9 mouse cellular contexts compared by ENCODE assay signal in genomic region chr11:77821648-77822047, GRCm38 (mm10). TPM values are rescaled to one million over a fixed set of nuclear protein-coding genes. Genes with fewer than 3 reads are reported as not detected.
DNase-seq lines count a peak whose midpoint lies in the region; ATAC-seq and TF ChIP-seq lines count a peak whose summit lies in the region.
"Had no signal": no experiment of that assay in that cellular context is flagged by ENCODE, and none has a peak within 500 bp of the region (broad histone marks: within the 10 kb centered on the region; RNA-seq: fewer than 3 reads in every experiment).

No protein-coding gene starts in this region.

- H3K36me3 ChIP-seq in ES-E14 (ENCODE audit: control insufficient read depth, insufficient read depth, low read length, poor library complexity, severe bottlenecking): peaks cover 13% of the 10 kb centered on the region; the same call in 1 of the 2 replicates

- no peak overlapping the region for H3K4me3 ChIP-seq in ES-E14 (ENCODE audit: insufficient read depth in 1 of 2, low read depth in 1 of 2, low read length in 2 of 2, poor library complexity in 1 of 2, severe bottlenecking in 1 of 2)

- DNase-seq in CD4-positive, CD25-positive, alpha-beta regulatory T cell, adult 2 months (ENCODE audit: low read depth, low spot score): peak; percentile 71
- DNase-seq in layer of hippocampus, postnatal 36 days: peak; percentile 56 to 59
- no peak for DNase-seq in layer of hippocampus, adult 9-11 months
- DNase-seq in ES-E14 (ENCODE audit: low read depth, low spot score): peak; percentile 60
- peak; percentile 84 to 88 for DNase-seq in cerebellum, postnatal 25 days
- DNase-seq in kidney, postnatal 36 days: peak; percentile 49 to 84
- peak; percentile 35 to 69 for DNase-seq in spleen, postnatal 10 days (ENCODE audit: low spot score in 2 of 2)

- no peak overlapping the region; the same call in 1 of the 2 replicates for H3K9ac ChIP-seq in ES-E14 (ENCODE audit: insufficient read depth, low read depth, low read length, poor library complexity, severe bottlenecking)

- H3K4me1 ChIP-seq in ES-E14 (ENCODE audit: control insufficient read depth in 2 of 2, insufficient read depth in 2 of 2, low read length in 2 of 2, poor library complexity in 1 of 2): peaks cover 2 to 16% of the 10 kb centered on the region in 2 experiments; a peak in 2 of 4 replicates

- no peak for ATAC-seq in CD4-positive, CD25-positive, alpha-beta regulatory T cell, adult 4 months

- H3K27ac ChIP-seq in ES-E14 (ENCODE audit: insufficient read depth, low read depth, low read length, poor library complexity, severe bottlenecking): no peak overlapping the region
- H3K27ac ChIP-seq: macrophage had no signal

- no peaks in the 10 kb centered on the region for H3K9me3 ChIP-seq in ES-E14 (ENCODE audit: control insufficient read depth, insufficient read depth, low read depth, low read length)

- in situ Hi-C loops in ES-E14 (cut with MboI; ENCODE audit: low sequenced_read_pairs in 2 of 2, unreplicated experiment in 2 of 2): no loop called here

TF ChIP-seq in ES-E14, 5 proteins besides CTCF, POLR2A, EP300 and RAD21:
- no peak for TF ChIP-seq ZNF384 (IDR thresholded peaks at IDR 0.05; ENCODE audit: low read depth, low read length)
- no peak for TF ChIP-seq HCFC1 (IDR thresholded peaks at IDR 0.05; ENCODE audit: borderline replicate concordance, insufficient read depth, low read length)
- TF ChIP-seq MAFK (IDR thresholded peaks at IDR 0.05; ENCODE audit: insufficient read depth, low read depth, low read length): no peak
- TF ChIP-seq CHD2 (IDR thresholded peaks at IDR 0.05; ENCODE audit: low read depth, low read length): no peak
- TF ChIP-seq ZC3H11A (IDR thresholded peaks at IDR 0.05; ENCODE audit: borderline replicate concordance, low read depth, low read length): no peak

RNA-seq across cellular contexts. Expression of gene Gm10277, which starts 34.1 kb away (rescaled TPM):
- under 1 TPM; 0.32 to 0.34 TPM for polyA plus RNA-seq in CD4-positive, CD25-positive, alpha-beta regulatory T cell, adult 4 months (2017; shearing (Covaris generic))
- not detected for total RNA-seq in layer of hippocampus, postnatal 36 days (2021)
- total RNA-seq in ES-E14 (2012; rRNA removed): 0.18 and 0.32 TPM in 2 replicates
- polyA plus RNA-seq: macrophage had no signal

RNA-seq across cellular contexts. Expression of gene Myo18a, which starts 58.6 kb away (rescaled TPM):
- 10 to 100 TPM; 21.4 to 28.9 TPM for polyA plus RNA-seq in CD4-positive, CD25-positive, alpha-beta regulatory T cell, adult 4 months (2017; shearing (Covaris generic))
- 100 to 1,000 TPM; 136 to 158 TPM for total RNA-seq in layer of hippocampus, postnatal 36 days (2021)
- total RNA-seq in ES-E14 (2012; rRNA removed): 33.3 and 46.5 TPM in 2 replicates
